Mouse (Mus musculus) brain, embryonic 14.5 days (tissue): ENCODE results near the gene Ifrd2. TPM values are rescaled to one million over a fixed set of nuclear protein-coding genes. Genes with fewer than 3 reads are reported as not detected.
"Not testable (repeated sequence)": the region's sequence is repeated elsewhere in the genome, so short reads cannot be mapped to it uniquely, and the experiment has no call there.

Experiments
- DNase-seq: peaks from one replicate; pipeline ENCODE4 v3.0.0-alpha.2; 2011; ENCODE audit warnings: low read depth
- CTCF ChIP-seq: fragments of 200-500 bp; IDR thresholded peaks from 2 replicates; pipeline ENCODE4 v1.5.1; 2012; ENCODE audit warnings: inconsistent platforms, mild to moderate bottlenecking, moderate library complexity, borderline replicate concordance; ENCODE audit not compliant: insufficient read depth, insufficient read length; ENCODE audit errors: extremely low read depth
- POLR2A ChIP-seq: fragments of 200-500 bp; IDR thresholded peaks from 2 replicates; pipeline ENCODE4 v1.6.1; 2012; ENCODE audit warnings: mild to moderate bottlenecking, inconsistent platforms, borderline replicate concordance; ENCODE audit not compliant: poor library complexity, insufficient read depth, insufficient read length, severe bottlenecking; ENCODE audit errors: extremely low read depth
- polyA plus RNA-seq: library from polyadenylated mRNA; depleted of rRNA; stranded (reverse); fragments of >200 nt; gene quantifications from 2 replicates; pipeline ENCODE4 v1.2.3, GENCODE M21; 2012

The Ifrd2 gene
- polyA plus RNA-seq, 1 experiment = 21.4 TPM

GRCm38 (mm10) chr9:107552690-107553393 lies 34.6 kb upstream of the Ifrd2 start:
- no peak for DNase-seq
- no peak for TF ChIP-seq POLR2A
- no peak for TF ChIP-seq CTCF

DNA sequence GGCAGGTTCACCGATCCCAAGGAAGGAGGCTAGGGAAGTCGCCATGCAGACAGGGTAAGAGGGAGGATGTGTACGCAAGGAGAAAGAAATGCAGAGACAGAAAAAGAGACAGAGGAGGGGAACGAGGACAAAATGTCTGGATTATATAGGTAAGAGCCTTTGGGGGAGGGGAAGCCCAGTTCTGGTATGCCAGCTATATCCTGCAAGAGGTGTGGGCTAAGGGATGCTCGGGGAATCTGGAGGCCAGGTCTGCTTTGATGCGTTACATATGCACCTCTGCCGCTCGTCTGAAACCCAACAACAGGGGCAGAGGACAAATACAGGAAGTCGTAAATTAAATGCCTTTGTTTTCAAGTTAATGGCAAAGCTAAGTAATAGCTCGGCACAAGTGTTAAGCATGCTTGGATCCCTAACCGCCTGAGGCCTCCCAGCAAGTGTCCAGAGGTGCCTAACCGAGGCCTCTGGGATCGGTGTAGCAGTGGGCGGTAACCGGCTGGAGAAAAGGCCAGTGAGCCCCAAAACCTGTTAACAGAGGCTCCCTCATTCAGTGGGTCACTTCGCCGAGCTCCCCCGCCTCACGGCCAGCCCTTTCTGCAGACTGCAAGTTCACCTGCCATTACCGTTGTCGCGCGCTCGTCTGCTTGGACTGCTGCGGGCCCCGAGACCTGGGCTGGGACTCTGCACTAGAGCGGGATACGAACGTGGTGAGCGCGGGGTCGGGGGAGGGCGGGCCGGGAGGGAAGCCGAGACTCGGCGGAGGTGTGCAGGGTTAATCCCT lies 33.7 kb upstream of the Ifrd2 start:
- DNase-seq = no peak
- TF ChIP-seq POLR2A (no peak), CTCF (no peak)

DNA sequence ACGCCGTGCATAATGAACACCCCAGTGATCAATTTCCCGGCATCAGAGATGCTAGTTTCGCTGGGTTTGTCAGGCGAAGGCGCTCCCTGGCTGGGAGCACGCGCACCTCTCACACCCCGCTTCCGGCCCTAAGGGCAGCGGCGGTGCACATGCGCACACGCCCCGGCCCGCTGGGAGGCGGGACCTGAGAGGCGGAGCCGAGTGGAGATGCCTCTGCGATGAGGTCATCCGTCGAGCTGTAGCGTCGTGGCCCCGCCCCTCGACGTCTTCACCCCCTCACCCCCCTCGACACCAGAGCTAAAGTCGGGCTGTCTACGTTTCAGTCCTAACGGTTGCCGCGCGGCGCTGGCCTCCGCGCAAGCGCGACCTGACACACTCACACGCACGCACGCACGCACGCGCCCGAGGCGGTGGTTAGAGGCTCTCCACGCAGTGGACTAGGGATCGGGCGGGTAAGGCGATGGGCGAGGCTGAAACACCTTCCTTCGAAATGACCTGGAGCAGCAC lies 33.1 kb upstream of the Ifrd2 start:
- peak; percentile 71; the same call in 1 of the 2 replicates for TF ChIP-seq POLR2A
- no peak for TF ChIP-seq CTCF
- peak; percentile 99 for DNase-seq

DNA sequence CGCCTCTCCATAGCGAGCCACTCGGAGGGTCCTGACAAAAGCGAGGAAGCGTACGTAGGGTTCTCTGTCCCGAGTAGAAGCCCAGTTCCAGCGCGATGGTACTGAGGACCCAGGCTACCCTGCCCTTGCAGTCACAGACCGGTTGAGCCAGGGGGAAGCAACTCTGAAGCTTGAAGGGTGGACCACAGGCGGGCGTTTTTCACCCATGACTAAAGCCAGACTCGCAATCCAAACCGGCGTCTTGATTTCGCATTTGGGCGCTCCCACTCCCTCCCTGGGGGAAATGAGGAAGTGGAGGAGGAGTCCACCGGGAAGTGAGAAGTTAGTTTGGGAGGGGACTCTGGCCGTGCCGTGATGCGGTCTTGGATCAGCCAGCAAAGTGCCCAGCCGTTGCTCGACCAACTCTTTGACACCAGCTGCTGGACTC lies 32.4 kb upstream of the Ifrd2 start:
- TF ChIP-seq POLR2A (no peak), CTCF (no peak)
- peak; percentile 56 for DNase-seq

- no peak for DNase-seq
- TF ChIP-seq POLR2A = no peak
- TF ChIP-seq CTCF = no peak
Observed at GRCm38 (mm10) chr9:107555701-107556100, 31.7 kb upstream of the Ifrd2 start.

- no peak for DNase-seq
- no peak for TF ChIP-seq CTCF
- TF ChIP-seq POLR2A = no peak
Observed at GRCm38 (mm10) chr9:107556346-107556745, 31.1 kb upstream of the Ifrd2 start.

- peak; percentile 97 for DNase-seq
- no peak for TF ChIP-seq CTCF
- TF ChIP-seq POLR2A = peak; percentile 83
Observed at GRCm38 (mm10) chr9:107563029-107563581, 24.3 kb upstream of the Ifrd2 start, which contains the start of gene Tusc2. Tusc2 (plus strand) TSS chr9:107563255.

- TF ChIP-seq CTCF = 0 out of 2 replicates have a peak, but pooled peaks have one; percentile 21
- not testable (repeated sequence) for DNase-seq
Observed at GRCm38 (mm10) chr9:107565556-107565955, 21.9 kb upstream of the Ifrd2 start.

DNA sequence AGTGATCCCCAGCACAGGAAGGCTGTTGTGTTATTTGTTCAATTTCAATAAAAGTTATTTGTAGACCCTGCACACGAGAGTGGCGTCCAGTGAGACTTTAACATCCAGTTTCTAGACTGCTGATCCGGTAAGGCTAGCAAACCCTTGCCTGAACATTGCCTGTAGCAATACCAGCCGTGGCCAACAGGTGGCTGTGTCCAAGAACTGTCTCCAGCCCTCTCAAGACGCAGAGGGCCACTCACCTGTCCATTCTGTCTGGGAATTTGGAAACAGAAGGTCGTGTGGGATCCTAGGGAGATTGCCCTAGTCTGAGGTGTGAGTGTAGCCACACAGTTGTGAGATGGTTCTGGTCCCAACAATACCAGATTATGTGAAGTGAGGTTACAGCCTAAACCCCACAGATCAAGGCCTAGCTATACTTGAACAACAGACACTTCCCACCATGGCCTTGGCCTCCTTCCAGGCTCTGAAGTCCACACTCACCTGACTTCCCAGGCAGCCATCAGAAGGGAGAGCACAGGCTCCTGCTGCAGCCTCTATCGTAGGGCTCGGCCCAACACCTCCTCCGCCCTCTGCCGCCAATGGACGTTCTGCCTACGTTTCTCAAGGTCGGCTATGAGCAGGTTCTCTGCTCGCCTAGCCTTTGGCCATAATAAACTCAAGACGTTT lies 21.3 kb upstream of the Ifrd2 start:
- DNase-seq = peak; percentile 75
- no peak for TF ChIP-seq POLR2A
- TF ChIP-seq CTCF = peak; percentile 81

DNA sequence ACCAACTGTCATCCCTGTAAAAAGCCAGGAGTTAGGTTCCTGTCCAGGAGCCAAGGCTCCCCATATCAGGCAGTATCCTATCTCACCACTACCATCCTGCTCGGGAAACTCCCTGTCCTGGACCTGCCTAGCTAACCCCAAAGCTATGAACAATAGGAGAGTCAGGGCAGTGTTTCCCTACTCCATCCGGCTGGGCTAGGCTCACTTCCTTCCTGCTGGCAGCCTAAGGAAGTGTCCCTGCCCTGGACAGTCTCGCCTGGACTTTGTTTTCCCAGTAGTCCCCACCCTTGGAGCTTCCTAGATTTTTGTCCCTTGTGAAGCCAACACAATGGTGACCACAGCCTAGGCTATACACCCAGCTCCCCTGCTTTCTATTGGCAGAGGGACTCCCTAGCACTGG lies 20.6 kb upstream of the Ifrd2 start:
- TF ChIP-seq POLR2A (no peak), CTCF (no peak)
- DNase-seq = no peak
